Comparison of ENCODE assay signal across 25 mouse cellular contexts in the genomic region with DNA sequence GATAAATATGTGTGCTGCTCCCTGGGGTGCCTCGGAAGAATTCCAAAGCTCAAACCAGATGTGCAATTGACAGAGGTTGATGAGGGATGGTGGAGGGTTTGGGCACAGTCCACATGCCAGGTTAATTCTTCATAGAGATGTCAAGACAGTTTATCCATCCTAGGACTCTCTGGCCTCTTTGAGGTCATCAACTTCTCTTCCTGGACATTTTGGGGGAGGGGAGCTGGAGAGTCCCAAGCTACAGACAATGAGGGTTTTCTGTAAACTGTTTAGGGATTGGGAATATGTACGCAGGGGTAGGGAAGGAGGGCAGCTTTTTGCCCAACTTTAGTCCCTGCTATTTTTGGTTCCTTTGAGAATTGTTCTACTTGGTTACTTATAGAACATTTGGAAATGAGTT.
"Had no signal": no experiment of that assay in that cellular context is flagged by ENCODE, and none has a peak within 500 bp of the region (broad histone marks: within the 10 kb centered on the region; RNA-seq: fewer than 3 reads in every experiment).

No protein-coding gene starts in this region.

- DNase-seq: gastrocnemius, adult 2 months; gastrocnemius, postnatal 10 days; gastrocnemius, postnatal 25 days; heart, adult 11 months; heart, adult 2 months; heart, postnatal 14 days; heart, postnatal 36 days; kidney, adult 11 months; kidney, adult 2 months; kidney, adult 9 months; kidney, postnatal 14 days; kidney, postnatal 36 days; layer of hippocampus, adult 9-11 months; layer of hippocampus, postnatal 36 days; left cerebral cortex, postnatal 4 days; liver; liver, embryonic 13.5 days had no signal

- H3K4me3 ChIP-seq: gastrocnemius, adult 2 months; heart, adult 2 months; heart, embryonic 13.5 days; heart, embryonic 15.5 days; hindbrain, embryonic 13.5 days; hindbrain, embryonic 15.5 days; kidney, embryonic 15.5 days; limb, embryonic 12.5 days; liver, embryonic 13.5 days had no signal

- H3K4me1 ChIP-seq: hindbrain, embryonic 13.5 days; hindbrain, embryonic 15.5 days; kidney, embryonic 15.5 days; liver, embryonic 13.5 days had no signal

- H3K36me3 ChIP-seq: heart, embryonic 13.5 days; heart, embryonic 15.5 days; hindbrain, embryonic 13.5 days; hindbrain, embryonic 15.5 days; kidney, embryonic 15.5 days; limb, embryonic 12.5 days; liver, embryonic 13.5 days had no signal

- H3K27me3 ChIP-seq: heart, embryonic 15.5 days; hindbrain, embryonic 15.5 days; kidney, embryonic 15.5 days; limb, embryonic 12.5 days; liver, embryonic 13.5 days had no signal

- H3K27ac ChIP-seq: gastrocnemius, adult 2 months; heart, embryonic 13.5 days; heart, embryonic 15.5 days; hindbrain, embryonic 13.5 days; hindbrain, embryonic 15.5 days; hindbrain, postnatal 0 days; kidney, embryonic 15.5 days; kidney, postnatal 0 days; liver, embryonic 13.5 days had no signal

- H3K9me3 ChIP-seq: heart, embryonic 13.5 days; heart, embryonic 15.5 days; hindbrain, embryonic 13.5 days; hindbrain, embryonic 15.5 days; kidney, embryonic 15.5 days; limb, embryonic 12.5 days; liver, embryonic 13.5 days had no signal
